Mouse (Mus musculus) kidney, embryonic 16.5 days (tissue): Measurements from ENCODE around the gene Magt1. TPM values are rescaled to one million over a fixed set of nuclear protein-coding genes. Genes with fewer than 3 reads are reported as not detected.
"Not testable (repeated sequence)": the region's sequence is repeated elsewhere in the genome, so short reads cannot be mapped to it uniquely, and the experiment has no call there.

Source experiments
- ATAC-seq: fragments of 200-750 bp; cut with Nextera tagmentation; 2 replicates; pipeline ENCODE4 v1.8.0; 2017; ENCODE audit warnings: moderate TSS enrichment; ENCODE audit not compliant: low FRiP score, low TSS enrichment
- H3K27ac ChIP-seq: fragments of 300-500 bp; sonication (generic); 2 replicates; pipeline ENCODE4 v1.5.1; 2014; ENCODE audit warnings: low read length
- H3K27me3 ChIP-seq: fragments of 300-500 bp; sonication (generic); 2 replicates; pipeline ENCODE4 v1.6.1; 2014; ENCODE audit warnings: low read length, control low read depth, mixed read lengths; ENCODE audit not compliant: insufficient read depth
- H3K36me3 ChIP-seq: fragments of 300-500 bp; sonication (generic); 2 replicates; pipeline ENCODE4 v1.6.1; 2014; ENCODE audit warnings: low read length, control low read depth, mixed read lengths; ENCODE audit not compliant: insufficient read depth
- H3K4me1 ChIP-seq: fragments of 300-500 bp; sonication (generic); 2 replicates; pipeline ENCODE4 v1.6.1; 2014; ENCODE audit warnings: low read length, control low read depth, mixed read lengths; ENCODE audit not compliant: insufficient read depth
- H3K4me2 ChIP-seq: fragments of 300-500 bp; sonication (generic); replicated peaks from 2 replicates; pipeline ENCODE4 v1.6.1; 2014; ENCODE audit warnings: low read depth, low read length
- H3K4me3 ChIP-seq: fragments of 300-500 bp; sonication (generic); 2 replicates; pipeline ENCODE4 v1.5.1; 2014; ENCODE audit warnings: mild to moderate bottlenecking, low read length
- H3K9ac ChIP-seq: fragments of 300-500 bp; sonication (generic); replicated peaks from 2 replicates; pipeline ENCODE4 v1.6.1; 2014; ENCODE audit warnings: low read length
- H3K9me3 ChIP-seq: fragments of 300-500 bp; sonication (generic); 2 replicates; pipeline ENCODE4 v1.6.1; 2016; ENCODE audit warnings: low read length, control low read depth
- WGBS: fragments of 180-500 bp; shearing (Covaris S2); extraction: QIAGEN DNeasy Blood & Tissue Kit; methylation state at CpG from one replicate; pipeline ENCODE4 v1.1.7; 2014; 5-methylcytosine and 5-hydroxymethylcytosine counted together
- polyA plus RNA-seq: library from polyadenylated mRNA; unstranded; fragments of >200 nt; fragmentation: Nextera tagmentation; extraction: Ambion mirVana; gene quantifications from 2 replicates; pipeline ENCODE4 v1.2.1, GENCODE M21; 2015

Gene Magt1
- polyA plus RNA-seq, 1 experiment from 2014 or later: 72.5 TPM

DNA sequence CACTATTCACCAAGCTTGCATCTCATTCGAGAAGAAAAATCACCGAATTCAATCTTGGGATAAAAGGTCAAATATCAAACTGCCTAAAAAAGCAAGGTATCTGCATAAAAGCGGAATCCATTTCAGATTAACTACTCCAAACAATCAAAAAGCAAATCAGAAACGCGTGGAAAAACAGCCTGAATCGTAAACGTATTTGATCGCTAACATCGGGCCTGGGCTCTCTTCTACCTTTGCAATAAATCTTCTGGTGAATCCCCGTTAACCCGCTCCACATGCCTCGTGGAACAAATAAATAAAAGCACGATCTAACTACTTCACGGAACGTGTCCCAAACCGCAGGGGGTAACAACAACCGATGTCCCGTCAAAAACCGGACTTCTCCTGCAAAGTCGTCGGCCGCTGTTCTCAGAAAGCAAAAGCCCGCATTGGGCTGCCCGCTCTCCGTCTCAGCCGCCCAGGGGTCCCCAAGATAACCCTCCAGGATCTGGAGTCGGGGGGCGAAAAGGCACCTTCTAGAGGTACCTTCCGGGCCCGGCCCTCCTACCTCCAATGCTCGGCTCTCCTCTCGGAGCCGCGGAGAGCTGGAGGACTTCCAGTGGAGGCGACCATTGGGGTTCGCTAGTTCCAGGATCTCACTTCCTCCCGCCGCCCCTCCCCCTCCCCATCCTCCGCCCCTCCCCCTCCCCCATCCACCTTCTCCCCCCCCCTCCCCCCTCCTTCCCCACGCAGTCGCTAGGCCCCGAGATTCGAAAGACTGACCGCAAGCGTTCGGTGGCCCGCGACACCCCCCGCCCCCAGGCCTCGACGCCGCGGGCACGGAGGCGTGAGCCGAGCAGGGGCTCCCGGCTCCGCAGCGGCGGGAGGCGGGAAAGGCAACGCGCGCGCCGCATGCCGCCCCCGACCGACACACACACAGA, 83.5 kb downstream of the Magt1 start:
- ATAC-seq: peak; percentile 77
- Histone ChIP-seq H3K4me3 (peak overlapping the region; percentile 71), H3K27ac (peak overlapping the region; percentile 93), H3K27me3 (no peaks in the 10 kb centered on the region), H3K9ac (peak overlapping the region; percentile 91), H3K36me3 (no peaks in the 10 kb centered on the region), H3K4me2 (peak overlapping the region; percentile 57), H3K4me1 (peaks cover 8% of the 10 kb centered on the region; the same call in 1 of the 2 replicates), H3K9me3 (peaks cover 3% of the 10 kb centered on the region; the same call in 1 of the 2 replicates)
- WGBS: 22% methylated on average over 53 of the region's 69 CpGs

DNA sequence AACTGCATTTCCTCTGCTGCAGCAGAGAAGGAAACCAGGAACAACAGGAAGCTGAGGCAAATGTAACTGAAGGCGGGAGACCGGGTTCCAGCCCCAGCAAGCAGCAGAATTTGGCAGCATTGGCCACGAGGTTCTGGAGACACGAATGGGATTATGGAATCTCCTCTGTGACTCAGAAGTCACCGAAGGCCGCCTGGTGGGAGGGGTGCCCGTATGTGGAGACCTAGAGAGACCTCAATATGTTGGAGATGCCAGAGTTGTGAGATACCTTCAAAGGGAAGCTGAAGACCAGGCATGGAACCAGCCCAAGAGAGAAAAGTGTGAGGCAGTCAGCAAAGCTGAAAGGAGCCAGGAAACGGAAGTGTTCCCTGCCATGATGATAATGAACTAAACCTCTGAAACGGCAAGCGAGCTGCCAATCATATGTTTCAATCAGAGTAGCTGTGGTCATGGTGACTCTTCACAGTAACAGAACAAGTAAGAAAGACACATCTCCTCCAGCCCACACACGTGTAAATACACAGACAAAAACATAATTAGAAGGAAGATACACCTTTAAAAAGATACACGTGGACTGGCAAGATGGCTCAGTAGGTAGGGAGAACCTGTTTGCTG, 85.5 kb downstream of the Magt1 start:
- ATAC-seq: no peak
- H3K9me3 ChIP-seq: peaks cover 3% of the 10 kb centered on the region; the same call in 1 of the 2 replicates
- peaks cover 8% of the 10 kb centered on the region; the same call in 1 of the 2 replicates for H3K4me1 ChIP-seq
- H3K9ac ChIP-seq: no peak overlapping the region
- no peak overlapping the region for H3K27ac ChIP-seq
- WGBS: 59% methylated on average over 12 of the region's 12 CpGs
- peak overlapping the region; percentile 57 for H3K4me2 ChIP-seq
- H3K36me3 ChIP-seq: no peaks in the 10 kb centered on the region
- H3K4me3 ChIP-seq: peak overlapping the region; percentile 11
- no peaks in the 10 kb centered on the region for H3K27me3 ChIP-seq

DNA sequence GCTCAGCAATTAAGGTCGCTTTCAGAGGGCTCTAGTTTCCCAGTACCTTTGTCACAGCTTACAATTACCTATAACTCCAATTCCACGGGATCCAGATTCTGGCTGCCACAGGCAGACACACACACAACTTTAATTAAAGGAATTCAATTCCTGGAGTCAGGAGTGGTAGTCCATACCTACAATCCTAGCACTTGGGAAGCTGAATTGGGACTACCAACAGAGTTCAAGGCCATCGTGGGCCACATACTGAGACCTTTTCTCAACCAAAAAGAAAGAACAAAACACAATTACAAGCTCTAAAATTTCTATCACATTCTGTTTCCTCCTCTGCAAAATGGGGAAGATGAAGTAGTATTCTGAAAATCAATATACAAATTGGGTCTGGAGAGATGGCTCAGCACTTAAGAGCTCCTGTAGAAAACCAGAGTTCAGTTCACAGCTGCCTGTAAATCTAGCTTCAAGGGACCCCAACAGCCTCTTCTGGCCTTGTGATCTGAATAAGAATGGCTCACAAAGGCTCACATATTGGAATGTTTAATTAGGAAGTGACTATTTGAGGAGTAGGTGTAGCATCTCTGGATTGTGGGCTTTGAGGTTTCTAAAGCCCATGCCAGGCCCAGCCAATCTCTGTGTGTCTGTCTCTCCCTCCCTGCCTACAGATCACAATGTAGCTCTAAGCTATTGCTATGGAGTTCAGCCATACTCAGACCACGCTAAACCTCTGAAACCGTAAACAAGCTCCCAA, 87.2 kb downstream of the Magt1 start:
- no peaks in the 10 kb centered on the region for H3K36me3 ChIP-seq
- H3K4me3 ChIP-seq: no peak overlapping the region
- WGBS: 87% methylated on average over 5 of the region's 5 CpGs
- H3K27ac ChIP-seq: no peak overlapping the region
- H3K4me1 ChIP-seq: peaks cover 8% of the 10 kb centered on the region; the same call in 1 of the 2 replicates
- H3K27me3 ChIP-seq: no peaks in the 10 kb centered on the region
- H3K9ac ChIP-seq: no peak overlapping the region
- H3K4me2 ChIP-seq: no peak overlapping the region
- peaks cover 3% of the 10 kb centered on the region; the same call in 1 of the 2 replicates for H3K9me3 ChIP-seq
- no peak for ATAC-seq

DNA sequence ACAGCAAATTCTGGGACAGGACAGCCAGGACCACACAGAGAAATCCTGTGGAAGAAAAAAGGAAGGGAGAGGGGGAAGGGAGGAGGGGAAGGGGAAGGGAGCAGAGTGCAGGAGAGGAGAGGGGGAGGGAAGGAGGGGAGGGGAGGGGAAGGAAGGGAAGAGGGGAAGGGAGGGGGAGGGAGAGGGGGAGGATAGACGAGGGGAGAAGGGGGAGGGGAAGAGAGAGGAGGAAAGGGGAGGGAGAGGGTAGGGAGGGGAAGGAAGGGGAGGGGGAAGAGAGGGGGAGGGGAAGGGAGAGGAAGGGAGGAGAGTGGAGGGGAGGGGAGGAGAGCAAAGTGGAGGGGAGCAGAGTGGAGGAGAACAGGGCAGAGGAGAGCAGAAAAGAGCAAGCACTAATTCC, 87.8 kb downstream of the Magt1 start:
- H3K27ac ChIP-seq: no peak overlapping the region
- 57% methylated on average over 1 of the region's 1 CpGs for WGBS
- no peak overlapping the region for H3K9ac ChIP-seq
- H3K4me1 ChIP-seq: peaks cover 8% of the 10 kb centered on the region; the same call in 1 of the 2 replicates
- no peak overlapping the region for H3K4me3 ChIP-seq
- no peaks in the 10 kb centered on the region for H3K27me3 ChIP-seq
- H3K36me3 ChIP-seq: no peaks in the 10 kb centered on the region
- peaks cover 3% of the 10 kb centered on the region; the same call in 1 of the 2 replicates for H3K9me3 ChIP-seq
- H3K4me2 ChIP-seq: no peak overlapping the region
- ATAC-seq: no peak

DNA sequence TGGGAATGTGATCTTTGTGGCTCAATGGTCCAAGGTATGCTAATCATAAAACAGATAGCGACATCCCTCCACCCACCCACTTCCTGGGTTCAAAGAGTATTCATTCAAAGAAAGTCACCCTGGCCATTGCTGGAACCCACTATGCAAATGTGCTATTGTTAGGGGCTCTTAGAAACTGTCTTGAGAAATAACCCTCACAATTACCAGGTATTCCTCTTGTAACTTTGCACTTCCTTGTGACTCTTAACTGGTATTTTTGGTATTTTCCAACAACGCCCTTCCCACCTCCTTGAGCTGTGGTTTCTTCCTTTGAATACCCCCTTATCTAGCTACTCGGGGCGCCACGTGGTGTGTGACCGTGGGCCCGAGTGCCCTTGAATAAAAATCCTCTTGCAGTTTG, 88.7 kb downstream of the Magt1 start:
- ATAC-seq, H3K4me3 ChIP-seq, H3K27ac ChIP-seq, H3K9ac ChIP-seq, H3K9me3 ChIP-seq, H3K27me3 ChIP-seq, H3K4me2 ChIP-seq, H3K4me1 ChIP-seq, H3K36me3 ChIP-seq: not testable (repeated sequence)
- 90% methylated on average over 7 of the region's 7 CpGs for WGBS

DNA sequence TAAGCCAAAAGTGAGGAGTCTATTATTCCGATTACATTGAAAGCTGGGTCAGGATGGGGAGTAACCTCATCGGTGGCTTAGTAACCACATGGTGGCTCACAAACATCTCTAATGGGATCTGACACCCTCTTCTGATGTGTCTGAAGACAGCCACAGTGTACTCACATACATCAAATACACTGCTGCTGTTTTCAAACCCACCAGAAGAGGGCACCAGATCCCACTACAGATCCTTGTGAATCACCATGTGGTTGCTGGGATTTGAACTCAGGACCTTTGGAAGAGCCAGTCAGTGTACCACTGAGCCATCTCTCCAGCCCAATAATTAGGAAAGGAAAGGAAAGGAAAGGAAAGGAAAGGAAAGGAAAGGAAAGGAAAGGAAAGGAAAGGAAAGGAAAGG, 90.3 kb downstream of the Magt1 start:
- Histone ChIP-seq H3K4me3 (no peak overlapping the region), H3K27me3 (no peaks in the 10 kb centered on the region), H3K36me3 (no peaks in the 10 kb centered on the region), H3K9me3 (peaks cover 3% of the 10 kb centered on the region; the same call in 1 of the 2 replicates), H3K27ac (no peak overlapping the region), H3K4me1 (peaks cover 4% of the 10 kb centered on the region; the same call in 1 of the 2 replicates), H3K4me2 (no peak overlapping the region), H3K9ac (no peak overlapping the region)
- 72% methylated on average over 2 of the region's 2 CpGs for WGBS
- no peak for ATAC-seq

Other genes with a start within 250 kb of the Magt1 start
- not detected in 2 replicates for gene Fgf16, start 247.6 kb downstream of the Magt1 start, polyA plus RNA-seq
- 174 and 197 TPM in 2 replicates for gene Atrx, start 82.5 kb downstream of the Magt1 start, polyA plus RNA-seq
- gene Cox7b, start 3.8 kb upstream of the Magt1 start, polyA plus RNA-seq: 404 and 413 TPM in 2 replicates
- 29.0 and 29.4 TPM in 2 replicates for gene Atp7a, start 15.4 kb upstream of the Magt1 start, polyA plus RNA-seq
- 0.40 and 0.44 TPM in 2 replicates for gene Tlr13, start 131.3 kb upstream of the Magt1 start, polyA plus RNA-seq
- gene Pgk1, start 175.2 kb upstream of the Magt1 start, polyA plus RNA-seq: 357 and 397 TPM in 2 replicates
- gene Taf9b, start 209.3 kb upstream of the Magt1 start, polyA plus RNA-seq: 9.6 and 11.5 TPM in 2 replicates
- not detected in 2 replicates for gene Fnd3c2, start 243.5 kb upstream of the Magt1 start, polyA plus RNA-seq